Mouse (Mus musculus): ENCODE data around the gene Tex22. TPM values are rescaled to one million over a fixed set of nuclear protein-coding genes. Genes with fewer than 3 reads are reported as not detected.

Tex22 gene
- total RNA-seq (2015; ENCODE audit: low replicate concordance) (not detected in 2 replicates), total RNA-seq (2017; ENCODE audit: low replicate concordance) (not detected in 2 replicates)

DNA sequence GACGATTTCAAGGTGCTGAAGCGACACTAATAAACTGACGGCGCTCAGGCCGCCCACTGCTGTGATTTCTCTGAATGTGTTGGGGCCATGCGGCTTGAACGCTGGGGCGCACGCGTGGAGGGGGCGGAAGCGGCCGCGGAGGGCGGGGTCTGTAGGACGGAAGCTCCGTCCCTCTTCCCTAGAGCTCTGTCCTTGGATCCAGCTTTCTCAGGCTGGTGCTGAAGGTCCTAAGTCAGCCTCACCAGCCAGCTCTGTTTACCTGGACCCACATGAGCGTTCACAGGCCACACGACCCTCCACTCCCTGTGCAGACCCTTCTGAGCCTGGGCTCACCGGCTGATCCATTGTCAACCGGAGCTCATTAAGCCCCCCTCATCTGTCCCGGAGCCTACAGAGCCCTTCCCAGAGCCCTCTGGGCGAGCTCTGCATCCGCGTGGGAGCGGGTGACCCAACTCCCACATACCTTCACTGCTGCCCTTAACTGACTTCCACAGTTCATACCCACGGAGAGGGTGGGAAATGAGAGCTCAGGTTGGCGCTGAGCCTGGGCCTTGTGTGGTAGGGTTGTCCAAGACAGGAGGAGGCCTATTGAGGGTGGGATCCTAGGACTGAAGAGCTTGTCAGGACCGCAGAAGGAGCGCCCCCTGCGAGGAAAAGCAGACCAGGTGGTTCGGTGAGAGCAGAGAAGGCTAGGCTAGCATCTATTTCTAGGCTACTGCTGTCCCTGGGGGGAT is at the start of gene Tex22:
TSS of gene Tex22 (plus strand) at position 174 of the 734 bp plus-strand sequence.
- ATAC-seq (replicated peaks; ENCODE audit: low FRiP score, poor library complexity, severe bottlenecking) = peak; percentile 72

DNA sequence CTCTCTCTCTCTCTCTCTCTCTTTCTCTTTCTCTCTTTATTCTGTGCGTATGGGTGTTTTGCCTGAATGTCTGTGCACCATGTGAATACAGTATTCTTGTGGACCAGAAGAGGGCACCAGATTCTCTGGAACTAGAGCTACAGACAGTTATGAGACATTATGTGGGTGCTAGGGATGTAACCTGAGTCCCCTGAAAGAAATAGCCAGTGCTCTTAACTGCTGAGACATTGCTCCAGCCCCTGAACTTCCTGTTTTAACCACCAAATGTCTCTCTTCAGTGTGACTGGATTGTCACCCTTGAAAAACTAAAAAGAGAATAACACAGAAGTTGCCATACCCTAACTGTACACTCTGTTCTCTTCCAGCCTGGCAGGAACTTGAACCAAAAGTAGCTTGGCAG is 47.7 kb upstream of the Tex22 start:
- ATAC-seq (replicated peaks; ENCODE audit: low FRiP score, poor library complexity, severe bottlenecking) = no peak

DNA sequence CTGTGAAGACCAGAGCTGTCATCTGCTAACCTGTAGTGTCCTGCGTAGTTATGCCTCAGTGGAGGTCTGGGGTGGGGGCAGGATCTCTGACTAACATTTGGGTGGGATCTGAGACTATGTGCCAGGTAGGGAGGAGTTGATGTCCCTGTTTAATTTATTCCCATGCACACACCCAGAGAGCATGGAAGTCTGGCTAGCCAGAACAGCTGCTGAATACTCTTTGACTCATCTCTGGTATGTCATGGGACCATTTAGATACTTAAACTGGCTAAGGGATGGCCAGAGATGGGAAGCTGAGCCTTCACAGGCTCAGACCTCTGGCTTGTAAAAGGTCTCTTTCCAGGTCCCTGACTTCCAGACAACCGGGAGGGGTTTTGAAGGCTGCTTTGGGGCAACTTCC is 46.8 kb upstream of the Tex22 start:
- no peak for ATAC-seq (replicated peaks; ENCODE audit: low FRiP score, poor library complexity, severe bottlenecking)

- ATAC-seq (replicated peaks; ENCODE audit: low FRiP score, poor library complexity, severe bottlenecking) = no peak
These were observed 46.2 kb upstream of the Tex22 start for GRCm38 (mm10) chr12:113028067-113028466.

DNA sequence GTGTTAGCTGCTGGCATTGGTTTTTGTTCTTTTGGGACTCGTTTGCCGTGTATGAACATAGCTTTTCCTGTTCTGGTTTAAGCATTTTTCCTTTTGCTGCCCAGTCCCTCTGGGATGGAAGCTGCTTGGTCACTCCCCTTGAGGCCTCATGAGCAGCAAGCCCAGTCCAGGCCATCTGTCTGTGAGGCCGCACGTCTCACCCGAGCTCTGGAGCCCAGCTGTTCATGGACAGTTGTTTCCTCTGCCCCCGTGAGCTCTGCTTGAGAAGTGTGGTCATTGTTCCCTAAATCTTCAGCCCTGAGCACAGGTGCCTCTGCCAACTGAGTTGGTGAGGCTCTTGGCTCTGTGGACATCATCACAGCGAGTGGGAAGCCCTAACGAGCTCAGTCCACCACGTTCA is 45.4 kb upstream of the Tex22 start:
- ATAC-seq (replicated peaks; ENCODE audit: low FRiP score, poor library complexity, severe bottlenecking) = no peak

- no peak for ATAC-seq (replicated peaks; ENCODE audit: low FRiP score, poor library complexity, severe bottlenecking)
These were observed 44.3 kb upstream of the Tex22 start for GRCm38 (mm10) chr12:113030046-113030445.

- peak; percentile 87 for ATAC-seq (replicated peaks; ENCODE audit: low FRiP score, poor library complexity, severe bottlenecking)
These were observed 43.3 kb upstream of the Tex22 start for GRCm38 (mm10) chr12:113030993-113031392.

- peak; percentile 39 for ATAC-seq (replicated peaks; ENCODE audit: low FRiP score, poor library complexity, severe bottlenecking)
These were observed 42.9 kb upstream of the Tex22 start for GRCm38 (mm10) chr12:113031441-113031840.

GRCm38 (mm10) chr12:113032296-113033250 is 41.7 kb upstream of the Tex22 start:
- ATAC-seq (replicated peaks; ENCODE audit: low FRiP score, poor library complexity, severe bottlenecking) = no peak

GRCm38 (mm10) chr12:113035093-113035492 is 39.2 kb upstream of the Tex22 start:
- no peak for ATAC-seq (replicated peaks; ENCODE audit: low FRiP score, poor library complexity, severe bottlenecking)

GRCm38 (mm10) chr12:113036996-113037395 is 37.3 kb upstream of the Tex22 start:
- no peak for ATAC-seq (replicated peaks; ENCODE audit: low FRiP score, poor library complexity, severe bottlenecking)

GRCm38 (mm10) chr12:113038414-113038813 is 35.9 kb upstream of the Tex22 start:
- ATAC-seq (replicated peaks; ENCODE audit: low FRiP score, poor library complexity, severe bottlenecking) = no peak

- ATAC-seq (replicated peaks; ENCODE audit: low FRiP score, poor library complexity, severe bottlenecking) = no peak
These were observed 32.5 kb upstream of the Tex22 start for GRCm38 (mm10) chr12:113041481-113042439.

- ATAC-seq (replicated peaks; ENCODE audit: low FRiP score, poor library complexity, severe bottlenecking) = peak; percentile 76
These were observed 31.8 kb upstream of the Tex22 start for GRCm38 (mm10) chr12:113042543-113042942.

DNA sequence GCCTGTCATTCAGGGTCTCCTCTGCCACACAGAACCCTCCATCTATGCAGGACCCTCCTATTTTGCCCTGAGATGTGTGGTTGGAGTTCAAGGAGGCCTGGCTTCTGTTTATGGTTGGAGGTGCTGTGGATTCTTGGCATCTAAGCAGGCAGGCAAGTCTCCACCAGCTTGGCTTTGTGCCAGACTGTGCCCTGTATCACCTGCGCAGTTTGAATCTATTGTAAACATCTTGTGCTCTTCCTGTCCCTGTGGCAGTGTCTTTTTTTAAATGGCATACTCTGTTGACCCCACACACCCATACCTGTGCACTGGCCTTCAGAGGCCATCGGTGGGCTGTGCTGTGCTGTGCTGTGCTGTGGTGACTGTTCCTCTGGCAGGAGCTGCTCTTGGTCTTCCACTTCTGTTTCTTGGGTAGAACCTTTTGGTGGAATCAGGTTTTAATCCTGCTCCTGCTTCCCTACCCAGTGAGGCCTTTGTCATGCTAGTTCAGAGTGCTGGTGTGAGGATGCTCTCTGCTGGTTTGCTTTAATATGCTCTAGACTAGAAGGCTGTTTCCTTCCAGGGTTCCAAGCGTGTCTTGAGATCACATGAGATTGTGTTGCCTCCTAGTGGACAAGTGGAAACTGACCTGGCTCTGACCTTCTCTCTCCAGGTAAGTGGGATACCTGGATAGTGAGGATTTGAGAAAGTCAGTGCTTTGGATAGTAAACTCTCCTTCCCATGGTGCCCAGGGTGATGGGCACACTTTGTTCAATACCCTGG is 29.2 kb upstream of the Tex22 start:
- ATAC-seq (replicated peaks; ENCODE audit: low FRiP score, poor library complexity, severe bottlenecking) = peak; percentile 40

GRCm38 (mm10) chr12:113046861-113047260 is 27.4 kb upstream of the Tex22 start:
- no peak for ATAC-seq (replicated peaks; ENCODE audit: low FRiP score, poor library complexity, severe bottlenecking)

GRCm38 (mm10) chr12:113048103-113048502 is 26.2 kb upstream of the Tex22 start:
- no peak for ATAC-seq (replicated peaks; ENCODE audit: low FRiP score, poor library complexity, severe bottlenecking)

DNA sequence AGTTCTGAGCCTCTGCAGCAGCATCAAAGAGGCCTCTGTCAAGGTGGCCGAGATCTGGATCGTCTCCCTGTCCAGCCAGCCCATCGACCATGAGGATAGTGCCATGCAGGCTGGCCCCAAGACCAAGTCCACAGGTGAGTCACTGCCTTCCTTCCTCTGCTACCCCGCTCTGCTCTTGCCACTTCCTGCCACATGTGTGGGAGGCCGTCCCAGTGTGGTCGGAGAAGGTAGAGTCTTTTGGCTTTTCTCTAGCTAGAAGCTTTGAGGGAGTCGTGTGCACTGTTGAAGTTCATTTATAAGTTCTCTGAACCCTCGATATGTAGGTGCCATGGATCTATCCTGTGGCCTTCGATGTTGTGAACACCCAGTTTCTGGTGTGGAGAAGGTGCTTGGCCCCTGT is 24.5 kb upstream of the Tex22 start:
- ATAC-seq (replicated peaks; ENCODE audit: low FRiP score, poor library complexity, severe bottlenecking) = no peak

- no peak for ATAC-seq (replicated peaks; ENCODE audit: low FRiP score, poor library complexity, severe bottlenecking)
These were observed 23.6 kb upstream of the Tex22 start for GRCm38 (mm10) chr12:113050671-113051070.
